Mouse (Mus musculus) cortical plate, adult 2 months (tissue): Measurements from ENCODE around the gene Fnbp4. TPM values are rescaled to one million over a fixed set of nuclear protein-coding genes. Genes with fewer than 3 reads are reported as not detected.

Experiments used
- H3K27ac ChIP-seq: fragments of 200-500 bp; 2 replicates; pipeline ENCODE4 v1.5.1; 2012; ENCODE audit warnings: low read length, control low read depth, inconsistent platforms; ENCODE audit not compliant: insufficient read depth
- H3K4me1 ChIP-seq: fragments of 200-500 bp; 2 replicates; pipeline ENCODE4 v1.6.1; 2011; ENCODE audit warnings: low read length; ENCODE audit not compliant: control insufficient read depth, insufficient read depth
- H3K4me3 ChIP-seq: fragments of 200-500 bp; 2 replicates; pipeline ENCODE4 v1.5.1; 2011; ENCODE audit warnings: mild to moderate bottlenecking, low read length, control low read depth; ENCODE audit not compliant: insufficient read depth
- CTCF ChIP-seq: fragments of 200-500 bp; IDR thresholded peaks from 2 replicates; pipeline ENCODE4 v1.5.1; 2011; ENCODE audit warnings: mild to moderate bottlenecking, control low read depth, low read length; ENCODE audit not compliant: insufficient read depth; ENCODE audit errors: extremely low read depth
- POLR2A ChIP-seq: fragments of 200-500 bp; IDR thresholded peaks from 2 replicates; pipeline ENCODE4 v1.6.1; 2011; ENCODE audit warnings: mild to moderate bottlenecking, low read length, control low read depth; ENCODE audit not compliant: insufficient read depth; ENCODE audit errors: extremely low read depth
- polyA plus RNA-seq: library from polyadenylated mRNA; depleted of rRNA; stranded (reverse); fragments of >200 nt; gene quantifications from 2 replicates; pipeline ENCODE4 v1.2.3, GENCODE M21; 2012

Gene Fnbp4
- polyA plus RNA-seq, 1 experiment: 62.6 TPM

- Histone ChIP-seq H3K4me3 (no peak overlapping the region), H3K4me1 (no peaks in the 10 kb centered on the region), H3K27ac (no peak overlapping the region)
- TF ChIP-seq POLR2A: no peak
- TF ChIP-seq CTCF: no peak
Observed at GRCm38 (mm10) chr2:90739921-90740320, 5.2 kb upstream of the Fnbp4 start.

- peaks cover 2% of the 10 kb centered on the region for H3K4me1 ChIP-seq
- peak overlapping the region; percentile 32 for H3K27ac ChIP-seq
- TF ChIP-seq CTCF: no peak
- no peak for TF ChIP-seq POLR2A
- H3K4me3 ChIP-seq: peak overlapping the region; percentile 9
Observed at GRCm38 (mm10) chr2:90744285-90745052, 701 bp upstream of the Fnbp4 start.

DNA sequence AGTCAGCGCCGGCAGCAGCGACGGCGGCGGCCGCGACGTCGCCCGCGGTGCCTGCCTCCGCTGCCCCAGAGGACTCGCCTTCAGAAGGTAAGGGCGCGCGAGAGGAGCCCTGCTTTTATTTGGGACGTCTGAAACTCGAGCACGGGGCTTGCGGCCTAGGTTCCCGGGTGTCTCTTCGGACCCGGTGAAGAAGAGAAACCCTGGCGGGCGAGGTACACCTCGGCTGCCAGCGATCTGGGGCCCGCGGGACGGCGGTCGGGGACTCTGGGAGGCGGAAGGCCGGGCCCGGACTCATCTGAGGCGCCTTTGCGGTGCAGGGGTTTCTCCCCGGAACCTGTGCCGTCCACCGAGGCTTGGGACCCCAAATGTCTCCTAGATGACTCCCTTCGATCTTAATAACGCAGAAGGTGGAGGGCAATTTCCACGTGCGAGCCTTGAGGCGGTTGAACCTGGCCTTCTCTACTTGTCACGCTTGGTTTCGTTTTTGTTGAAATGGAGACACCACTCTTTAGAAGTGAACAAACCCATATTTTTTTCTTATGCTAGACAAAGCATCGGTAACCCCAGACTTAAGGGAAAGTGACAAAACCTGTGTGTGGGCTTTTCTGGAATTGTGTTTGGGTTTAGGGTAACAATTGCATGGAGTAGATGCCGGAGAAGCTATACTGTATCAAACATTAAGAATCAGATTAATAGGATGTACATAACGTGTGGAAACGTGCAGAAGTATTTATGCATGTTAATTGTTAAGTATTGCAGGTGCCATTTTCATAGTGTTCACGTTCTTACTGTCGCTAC lies 769 bp downstream of the Fnbp4 start:
- H3K4me1 ChIP-seq: peaks cover 3% of the 10 kb centered on the region
- H3K4me3 ChIP-seq: peak overlapping the region; percentile 94
- no peak for TF ChIP-seq CTCF
- TF ChIP-seq POLR2A: no peak
- peak overlapping the region; percentile 71 for H3K27ac ChIP-seq

DNA sequence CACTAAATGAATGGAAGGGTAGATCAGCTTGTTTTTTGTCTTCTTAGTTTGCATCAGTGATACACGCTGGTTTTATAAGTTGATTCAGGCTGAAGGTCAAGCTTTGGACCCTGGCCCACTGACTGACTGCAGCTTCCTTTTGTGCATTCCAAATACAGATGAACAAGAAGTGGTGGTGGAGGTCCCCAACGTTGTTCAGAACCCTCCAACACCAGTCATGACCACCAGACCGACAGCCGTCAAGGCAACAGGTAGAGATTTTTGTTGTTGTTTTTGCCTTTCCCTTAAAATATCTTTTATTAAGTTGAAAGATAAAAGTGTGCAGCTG lies 1.3 kb downstream of the Fnbp4 start:
- peaks cover 3% of the 10 kb centered on the region for H3K4me1 ChIP-seq
- H3K27ac ChIP-seq: no peak overlapping the region
- H3K4me3 ChIP-seq: peak overlapping the region; percentile 94
- TF ChIP-seq CTCF: no peak
- no peak for TF ChIP-seq POLR2A

DNA sequence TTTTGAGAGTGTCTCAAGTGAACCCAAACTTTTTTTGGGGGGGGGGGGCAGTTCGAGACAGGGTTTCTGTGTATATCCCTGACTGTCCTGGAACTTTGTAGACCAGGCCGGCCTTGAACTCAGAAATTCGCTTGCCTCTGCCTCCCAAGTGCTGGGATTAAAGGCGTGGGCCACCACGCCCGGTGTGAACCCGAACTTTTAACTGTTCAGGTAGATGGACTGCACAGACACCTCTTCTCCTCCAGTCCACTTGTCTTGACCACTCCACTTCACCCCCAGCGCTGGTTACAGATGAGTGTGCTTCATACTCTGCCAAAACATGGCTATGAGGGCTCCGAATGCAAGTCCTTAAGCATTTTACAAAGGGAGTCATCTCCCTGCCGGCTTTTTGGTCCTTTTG lies 2.0 kb downstream of the Fnbp4 start:
- peaks cover 3% of the 10 kb centered on the region for H3K4me1 ChIP-seq
- no peak overlapping the region for H3K4me3 ChIP-seq
- H3K27ac ChIP-seq: no peak overlapping the region
- TF ChIP-seq CTCF (no peak), POLR2A (no peak)

DNA sequence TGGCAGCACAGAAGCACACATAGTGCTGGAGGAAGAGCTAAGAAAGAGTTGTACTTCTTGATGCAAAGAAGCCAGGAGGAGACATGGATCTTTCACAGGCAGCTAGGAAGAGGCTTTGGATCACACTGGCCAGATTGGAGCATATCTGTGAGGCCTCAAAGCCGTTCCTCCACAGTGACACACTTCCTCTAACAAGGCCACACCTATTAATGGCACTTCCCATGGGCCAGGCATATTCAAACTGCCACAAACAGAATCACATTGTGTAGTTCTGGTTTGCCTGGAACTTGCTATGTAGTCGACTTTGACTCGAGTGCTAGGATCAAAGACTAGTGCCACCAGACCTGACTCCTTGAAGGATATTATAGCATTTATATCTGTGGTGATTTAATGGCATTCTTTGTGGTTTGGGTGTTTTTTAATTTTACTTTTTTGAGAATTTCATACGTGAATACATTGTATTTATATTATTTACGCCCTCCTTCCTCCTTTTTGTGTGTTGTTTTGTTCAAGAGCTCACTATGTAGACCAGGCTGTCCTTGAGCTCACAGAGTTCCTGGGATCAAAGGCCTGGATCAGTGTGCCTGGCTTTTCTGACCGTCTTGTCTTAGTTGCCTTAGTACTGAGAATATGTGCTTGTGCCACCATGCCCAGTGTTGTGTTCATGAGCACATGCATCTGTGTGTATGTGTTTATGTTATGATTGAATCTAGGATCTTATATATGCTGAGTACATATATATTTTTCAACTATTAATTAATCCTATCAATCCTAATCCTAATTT lies 4.7 kb downstream of the Fnbp4 start:
- no peak for TF ChIP-seq POLR2A
- no peak for TF ChIP-seq CTCF
- Histone ChIP-seq H3K4me1 (peaks cover 3% of the 10 kb centered on the region), H3K27ac (no peak overlapping the region), H3K4me3 (no peak overlapping the region)

DNA sequence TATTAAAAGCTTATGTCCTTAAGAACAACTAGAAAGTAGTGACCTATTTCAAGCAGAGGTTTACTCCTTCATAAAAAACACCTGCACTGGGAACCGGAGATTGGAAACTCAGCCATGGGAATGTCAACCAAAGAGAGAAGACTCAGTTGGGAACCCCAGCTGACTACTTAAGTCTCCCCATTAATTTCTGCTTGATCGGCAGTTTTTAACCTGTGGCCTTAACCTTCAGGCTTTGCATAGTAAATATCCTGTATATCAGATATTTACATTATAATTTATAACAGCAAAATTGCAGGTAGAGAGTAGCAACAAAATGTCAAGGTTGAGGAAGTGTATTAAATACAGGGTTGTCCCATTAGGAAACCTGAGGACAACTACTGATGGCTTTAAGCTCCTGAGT lies 8.4 kb downstream of the Fnbp4 start:
- H3K4me3 ChIP-seq: no peak overlapping the region
- peaks cover 1% of the 10 kb centered on the region; the same call in 1 of the 2 replicates for H3K4me1 ChIP-seq
- no peak for TF ChIP-seq CTCF
- no peak for TF ChIP-seq POLR2A
- no peak overlapping the region for H3K27ac ChIP-seq

DNA sequence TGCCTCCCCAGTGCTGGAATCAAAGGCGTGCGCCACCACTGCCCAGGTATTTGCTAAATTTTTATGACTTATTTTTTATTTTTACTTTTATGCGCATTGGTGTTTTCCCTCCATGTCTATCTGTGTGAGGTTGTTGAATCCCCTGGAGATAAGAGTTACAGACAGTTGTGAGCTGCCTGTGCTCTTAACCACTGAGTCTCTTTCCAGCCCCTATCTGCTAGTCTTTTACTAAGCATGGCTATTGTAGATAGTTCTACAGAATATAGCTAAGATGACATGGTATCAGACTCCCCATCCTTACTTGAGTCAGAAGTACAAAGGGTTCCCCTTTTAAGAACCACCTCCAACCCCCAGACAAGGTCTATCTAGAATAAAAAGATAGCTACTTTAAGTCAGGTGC lies 9.0 kb downstream of the Fnbp4 start:
- Histone ChIP-seq H3K4me1 (peaks cover 1% of the 10 kb centered on the region; the same call in 1 of the 2 replicates), H3K27ac (no peak overlapping the region), H3K4me3 (no peak overlapping the region)
- no peak for TF ChIP-seq CTCF
- no peak for TF ChIP-seq POLR2A

- TF ChIP-seq POLR2A (no peak), CTCF (no peak)
- no peaks in the 10 kb centered on the region for H3K4me1 ChIP-seq
- no peak overlapping the region for H3K27ac ChIP-seq
- no peak overlapping the region for H3K4me3 ChIP-seq
Observed at GRCm38 (mm10) chr2:90765123-90765522, 20.0 kb downstream of the Fnbp4 start.
